Mouse (Mus musculus) lung, postnatal 0 days (tissue): Measurements from ENCODE around the gene Rilp.

Experiments used
- CTCF ChIP-seq: IDR thresholded peaks from 2 replicates; pipeline ENCODE4 v1.5.1; 2016; ENCODE audit warnings: antibody characterized with exemption, mild to moderate bottlenecking
- EP300 ChIP-seq: IDR thresholded peaks from 2 replicates; pipeline ENCODE4 v1.6.1; 2016; ENCODE audit warnings: antibody characterized with exemption, mild to moderate bottlenecking, control low read depth

- no peak for TF ChIP-seq CTCF
- TF ChIP-seq EP300, result no peak
These were observed 36.2 kb downstream of the Rilp start for GRCm38 (mm10) chr11:75546057-75546456.
